Mouse (Mus musculus) forebrain, embryonic 12.5 days (tissue): ENCODE data around the gene Abi1. TPM values are rescaled to one million over a fixed set of nuclear protein-coding genes. Genes with fewer than 3 reads are reported as not detected.
A peak's percentile ranks its signal among the peaks of the same experiment; 100 is the strongest.
"Not testable (repeated sequence)": the region's sequence is repeated elsewhere in the genome, so short reads cannot be mapped to it uniquely, and the experiment has no call there.

Source experiments
- ATAC-seq: fragments of 200-750 bp; cut with Nextera tagmentation; 2 replicates; pipeline ENCODE4 v1.8.0; 2017; ENCODE audit warnings: moderate TSS enrichment; ENCODE audit not compliant: low FRiP score
- H3K27ac ChIP-seq: fragments of 300-500 bp; sonication (generic); 2 replicates; pipeline ENCODE4 v1.5.1; 2016; ENCODE audit warnings: mild to moderate bottlenecking
- H3K27me3 ChIP-seq: fragments of 300-500 bp; sonication (generic); 2 replicates; pipeline ENCODE4 v1.6.1; 2016; ENCODE audit warnings: mild to moderate bottlenecking
- H3K36me3 ChIP-seq: fragments of 300-500 bp; sonication (generic); replicated peaks from 2 replicates; pipeline ENCODE4 v1.6.1; 2016; ENCODE audit warnings: mild to moderate bottlenecking
- H3K4me1 ChIP-seq: fragments of 300-500 bp; sonication (generic); 2 replicates; pipeline ENCODE4 v1.6.1; 2016
- H3K4me2 ChIP-seq: fragments of 300-500 bp; sonication (generic); 2 replicates; pipeline ENCODE4 v1.6.1; 2016; ENCODE audit warnings: mild to moderate bottlenecking, moderate library complexity
- H3K4me3 ChIP-seq: fragments of 300-500 bp; sonication (generic); replicated peaks from 2 replicates; pipeline ENCODE4 v1.5.1; 2016; ENCODE audit warnings: mild to moderate bottlenecking
- H3K9ac ChIP-seq: fragments of 300-500 bp; sonication (generic); 2 replicates; pipeline ENCODE4 v1.6.1; 2016; ENCODE audit warnings: mild to moderate bottlenecking
- H3K9me3 ChIP-seq: fragments of 300-500 bp; sonication (generic); 2 replicates; pipeline ENCODE4 v1.6.1; 2016
- WGBS: fragments of 180-500 bp; shearing (Covaris S2); methylation state at CpG from one replicate; pipeline ENCODE4 v1.1.7; 2016; 5-methylcytosine and 5-hydroxymethylcytosine counted together
- polyA plus RNA-seq: library from polyadenylated mRNA; unstranded; fragments of >200 nt; fragmentation: Nextera tagmentation; extraction: Ambion mirVana; gene quantifications from 2 replicates; pipeline ENCODE4 v1.2.1, GENCODE M21; 2016

The Abi1 gene
- polyA plus RNA-seq, 1 experiment from 2014 or later = 42.1 TPM

- WGBS = 86% methylated on average over 2 of the region's 2 CpGs
- no peaks in the 10 kb centered on the region for H3K9me3 ChIP-seq
- no peak overlapping the region for H3K27ac ChIP-seq
- no peaks in the 10 kb centered on the region for H3K27me3 ChIP-seq
- no peak overlapping the region for H3K9ac ChIP-seq
- no peaks in the 10 kb centered on the region for H3K4me1 ChIP-seq
- H3K4me2 ChIP-seq = no peak overlapping the region
- H3K36me3 ChIP-seq = no peaks in the 10 kb centered on the region
- no peak for ATAC-seq
- H3K4me3 ChIP-seq = no peak overlapping the region
These were observed 11.8 kb upstream of the Abi1 start for GRCm38 (mm10) chr2:23051890-23052289.

DNA sequence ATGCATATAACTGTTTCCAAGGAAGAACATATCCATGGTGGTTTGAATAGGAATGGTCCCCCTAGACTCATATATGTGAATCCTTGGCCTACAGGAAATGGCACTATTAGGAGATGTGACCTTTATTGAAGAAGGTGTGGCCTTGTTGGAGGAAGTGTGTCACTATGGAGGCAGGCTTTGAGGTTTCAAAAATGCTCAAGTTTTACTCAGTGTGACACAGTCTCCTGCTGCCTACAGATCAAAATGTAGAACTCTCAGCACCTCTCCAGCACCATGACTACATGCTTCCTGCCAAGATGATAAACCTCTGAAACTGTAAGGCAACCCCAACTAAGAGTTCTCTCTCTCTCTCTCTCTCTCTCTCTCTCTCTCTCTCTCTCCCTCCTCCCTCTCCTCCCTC is 8.0 kb upstream of the Abi1 start:
- ATAC-seq = no peak
- Histone ChIP-seq H3K4me1 (no peaks in the 10 kb centered on the region), H3K9ac (no peak overlapping the region), H3K27me3 (no peaks in the 10 kb centered on the region), H3K9me3 (no peaks in the 10 kb centered on the region), H3K4me2 (no peak overlapping the region), H3K27ac (no peak overlapping the region), H3K36me3 (no peaks in the 10 kb centered on the region), H3K4me3 (no peak overlapping the region)

GRCm38 (mm10) chr2:23045703-23046102 is 5.7 kb upstream of the Abi1 start:
- Histone ChIP-seq H3K36me3 (no peaks in the 10 kb centered on the region), H3K4me1 (no peaks in the 10 kb centered on the region), H3K9me3 (no peaks in the 10 kb centered on the region), H3K4me3 (no peak overlapping the region), H3K27me3 (no peaks in the 10 kb centered on the region), H3K9ac (no peak overlapping the region), H3K27ac (no peak overlapping the region), H3K4me2 (no peak overlapping the region)
- ATAC-seq = no peak
- 61% methylated on average over 1 of the region's 1 CpGs for WGBS

GRCm38 (mm10) chr2:23042189-23042588 is 2.1 kb upstream of the Abi1 start:
- Histone ChIP-seq H3K27me3 (no peaks in the 10 kb centered on the region), H3K4me3 (no peak overlapping the region), H3K27ac (no peak overlapping the region), H3K9ac (no peak overlapping the region), H3K9me3 (no peaks in the 10 kb centered on the region), H3K4me2 (no peak overlapping the region), H3K4me1 (peaks cover 14% of the 10 kb centered on the region), H3K36me3 (no peaks in the 10 kb centered on the region)
- ATAC-seq = no peak
- WGBS = 91% methylated on average over 3 of the region's 3 CpGs

- Histone ChIP-seq H3K4me3 (no peak overlapping the region), H3K9me3 (no peaks in the 10 kb centered on the region), H3K4me2 (no peak overlapping the region), H3K27ac (no peak overlapping the region), H3K36me3 (no peaks in the 10 kb centered on the region), H3K9ac (no peak overlapping the region), H3K4me1 (peaks cover 20% of the 10 kb centered on the region), H3K27me3 (no peaks in the 10 kb centered on the region)
- 84% methylated on average over 4 of the region's 4 CpGs for WGBS
- no peak for ATAC-seq
These were observed 1.4 kb upstream of the Abi1 start for GRCm38 (mm10) chr2:23041457-23041856.

DNA sequence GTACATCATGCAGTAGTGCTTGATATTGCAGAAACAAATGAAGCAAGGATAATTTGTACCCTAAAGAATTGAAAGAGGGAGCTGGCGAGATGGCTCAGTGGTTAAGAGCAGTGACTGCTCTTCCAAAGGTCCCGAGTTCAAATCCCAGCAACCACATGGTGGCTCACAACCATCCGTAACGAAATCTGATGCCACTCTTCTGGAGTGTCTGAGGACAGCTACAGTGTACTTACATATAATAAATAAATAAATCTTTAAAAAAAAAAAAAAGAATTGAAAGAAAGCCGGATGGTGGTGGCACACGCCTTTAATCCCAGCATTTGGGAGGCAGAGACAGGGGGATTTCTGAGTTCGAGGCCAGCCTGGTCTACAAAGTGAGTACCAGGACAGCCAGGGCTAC is 649 bp upstream of the Abi1 start:
- H3K4me2 ChIP-seq, ATAC-seq, H3K4me3 ChIP-seq, H3K36me3 ChIP-seq, H3K9ac ChIP-seq, H3K9me3 ChIP-seq, H3K27ac ChIP-seq, H3K27me3 ChIP-seq: not testable (repeated sequence)
- 85% methylated on average over 7 of the region's 7 CpGs for WGBS
- H3K4me1 ChIP-seq = peaks cover 20% of the 10 kb centered on the region

- H3K4me3 ChIP-seq = peak overlapping the region; percentile 97
- H3K4me1 ChIP-seq = peaks cover 20% of the 10 kb centered on the region
- H3K36me3 ChIP-seq = no peaks in the 10 kb centered on the region
- H3K27me3 ChIP-seq = no peaks in the 10 kb centered on the region
- ATAC-seq = peak; percentile 89
- H3K27ac ChIP-seq = peak overlapping the region; percentile 97
- H3K9me3 ChIP-seq = no peaks in the 10 kb centered on the region
- H3K4me2 ChIP-seq = peak overlapping the region; percentile 62
- 1% methylated on average over 43 of the region's 59 CpGs for WGBS
- H3K9ac ChIP-seq = peak overlapping the region; percentile 96
These were observed 700 bp downstream of the Abi1 start for GRCm38 (mm10) chr2:23039082-23040000.

- H3K27ac ChIP-seq = no peak overlapping the region
- ATAC-seq = no peak
- H3K4me1 ChIP-seq = peaks cover 20% of the 10 kb centered on the region
These were observed 4.6 kb downstream of the Abi1 start for GRCm38 (mm10) chr2:23035467-23035866.

GRCm38 (mm10) chr2:23034692-23035435 is 5.2 kb downstream of the Abi1 start:
- 94% methylated on average over 3 of the region's 3 CpGs for WGBS
- H3K27me3 ChIP-seq = no peaks in the 10 kb centered on the region
- H3K4me3 ChIP-seq = no peak overlapping the region
- no peaks in the 10 kb centered on the region; the same call in 1 of the 2 replicates for H3K36me3 ChIP-seq
- H3K4me2 ChIP-seq = no peak overlapping the region
- peaks cover 1% of the 10 kb centered on the region; the same call in 1 of the 2 replicates for H3K9me3 ChIP-seq
- peaks cover 20% of the 10 kb centered on the region for H3K4me1 ChIP-seq
- no peak for ATAC-seq
- no peak overlapping the region for H3K9ac ChIP-seq
- no peak overlapping the region for H3K27ac ChIP-seq

More at GRCm38 (mm10) chr2:23035467-23035866, 4.6 kb downstream of the Abi1 start:
- no peak overlapping the region for H3K9ac ChIP-seq
- no peaks in the 10 kb centered on the region for H3K9me3 ChIP-seq
- no peak overlapping the region for H3K4me2 ChIP-seq
- no peak overlapping the region for H3K4me3 ChIP-seq
- no peaks in the 10 kb centered on the region for H3K27me3 ChIP-seq
- no peaks in the 10 kb centered on the region; the same call in 1 of the 2 replicates for H3K36me3 ChIP-seq
- 95% methylated on average over 1 of the region's 1 CpGs for WGBS

DNA sequence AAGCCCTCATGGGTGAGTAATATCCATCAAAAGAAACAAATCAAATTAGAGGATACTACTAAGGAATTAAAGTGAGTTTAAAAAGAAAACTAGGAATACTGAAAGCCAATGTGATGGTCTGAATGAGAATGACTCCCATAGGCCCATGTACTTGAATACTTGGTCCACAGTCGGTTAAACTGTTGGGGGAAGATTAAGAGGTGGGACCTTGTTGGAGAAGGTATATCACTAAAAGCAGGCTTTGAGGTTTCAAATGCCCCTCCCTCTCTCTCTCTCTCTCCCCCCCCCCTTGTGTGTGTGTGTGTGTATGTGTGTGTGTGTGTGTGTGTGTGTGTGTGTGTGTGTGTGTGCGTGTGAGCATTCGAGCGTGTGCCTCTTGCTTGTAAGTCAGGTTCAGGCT is 9.4 kb downstream of the Abi1 start:
- H3K4me3 ChIP-seq = no peak overlapping the region
- H3K36me3 ChIP-seq = no peaks in the 10 kb centered on the region; the same call in 1 of the 2 replicates
- no peaks in the 10 kb centered on the region; the same call in 1 of the 2 replicates for H3K4me1 ChIP-seq
- no peak overlapping the region for H3K27ac ChIP-seq
- 95% methylated on average over 1 of the region's 4 CpGs for WGBS
- no peak overlapping the region for H3K9ac ChIP-seq
- peaks cover 3% of the 10 kb centered on the region; the same call in 1 of the 2 replicates for H3K9me3 ChIP-seq
- no peak overlapping the region for H3K4me2 ChIP-seq
- H3K27me3 ChIP-seq = no peaks in the 10 kb centered on the region
- ATAC-seq = no peak

DNA sequence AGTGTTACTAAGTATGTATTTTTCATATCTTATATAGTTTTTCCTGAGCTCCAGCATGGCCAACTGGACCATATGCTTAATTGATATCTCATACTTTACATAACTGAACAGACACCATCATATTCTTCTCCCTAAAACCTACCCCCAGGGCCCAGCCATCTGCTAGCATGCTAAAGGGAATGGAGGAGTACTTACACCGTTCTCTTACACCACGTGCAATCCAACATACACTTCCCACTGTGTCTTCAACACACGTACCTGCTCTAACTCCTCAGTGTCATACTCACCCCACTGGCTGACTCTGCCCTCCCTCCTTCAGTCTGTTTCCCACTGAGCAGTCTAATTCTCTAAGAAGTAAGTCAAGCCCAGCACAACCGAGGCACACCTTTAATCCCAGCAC is 11.2 kb downstream of the Abi1 start:
- no peaks in the 10 kb centered on the region for H3K27me3 ChIP-seq
- WGBS = 88% methylated on average over 4 of the region's 4 CpGs
- H3K27ac ChIP-seq = no peak overlapping the region
- H3K4me1 ChIP-seq = no peaks in the 10 kb centered on the region
- no peaks in the 10 kb centered on the region; the same call in 1 of the 2 replicates for H3K36me3 ChIP-seq
- H3K4me3 ChIP-seq = no peak overlapping the region
- peaks cover 3% of the 10 kb centered on the region; the same call in 1 of the 2 replicates for H3K9me3 ChIP-seq
- ATAC-seq = no peak
- no peak overlapping the region for H3K9ac ChIP-seq
- no peak overlapping the region for H3K4me2 ChIP-seq

DNA sequence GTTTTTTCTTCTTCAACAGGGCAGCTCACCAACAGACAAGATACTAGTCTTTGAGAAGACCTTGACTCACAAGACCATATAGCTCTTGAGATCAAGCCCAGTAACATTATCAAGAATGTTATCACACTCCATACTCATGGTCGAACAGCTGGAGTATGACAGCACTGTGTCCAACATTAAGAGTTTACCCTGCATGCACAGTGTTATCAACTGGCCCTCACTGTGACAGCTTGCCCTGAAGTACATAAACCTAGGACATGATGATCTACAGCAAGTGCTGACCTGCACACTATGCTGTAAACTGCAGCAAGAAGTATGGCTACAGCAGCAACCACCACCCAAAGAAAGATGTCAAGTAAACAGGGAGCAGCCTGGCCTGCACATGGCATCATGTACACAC is 13.7 kb downstream of the Abi1 start:
- H3K9ac ChIP-seq = no peak overlapping the region
- no peak overlapping the region for H3K4me3 ChIP-seq
- no peaks in the 10 kb centered on the region for H3K27me3 ChIP-seq
- H3K4me2 ChIP-seq = no peak overlapping the region
- H3K36me3 ChIP-seq = no peaks in the 10 kb centered on the region; the same call in 1 of the 2 replicates
- peaks cover 3% of the 10 kb centered on the region; the same call in 1 of the 2 replicates for H3K9me3 ChIP-seq
- WGBS = 94% methylated on average over 1 of the region's 1 CpGs
- H3K4me1 ChIP-seq = peaks cover 17% of the 10 kb centered on the region
- no peak overlapping the region for H3K27ac ChIP-seq
- ATAC-seq = no peak
